Mouse (Mus musculus) MEL (cell line): ENCODE measurements around the gene Serinc2. TPM values are rescaled to one million over a fixed set of nuclear protein-coding genes. Genes with fewer than 3 reads are reported as not detected.

Source experiments
- DNase-seq: peaks from one replicate; pipeline ENCODE4 v3.0.0; 2011; ENCODE audit warnings: low read depth, low spot score
- H3K27ac ChIP-seq: 2 replicates; pipeline ENCODE4 v1.5.1; 2012; ENCODE audit warnings: low read depth, mild to moderate bottlenecking, control low read depth, low read length, moderate library complexity; ENCODE audit not compliant: control insufficient read depth
- H3K27me3 ChIP-seq, 2 experiments: fragments of 150-350 bp in 1 of 2; sonication (generic) in 1 of 2; 2 replicates each; pipeline ENCODE4 v1.6.1; 2012; ENCODE audit warnings: low read length in 2 of 2, mild to moderate bottlenecking in 2 of 2, improper control_type of control experiment in 1 of 2, moderate library complexity in 1 of 2; ENCODE audit not compliant: insufficient read depth in 2 of 2, control insufficient read depth in 1 of 2
- H3K36me3 ChIP-seq, 2 experiments: 2 replicates each; pipeline ENCODE4 v1.6.1; 2012 to 2014; ENCODE audit warnings: low read length in 2 of 2, improper control_type of control experiment in 1 of 2, inconsistent platforms in 1 of 2, mild to moderate bottlenecking in 1 of 2; ENCODE audit not compliant: insufficient read depth in 2 of 2, control insufficient read depth in 1 of 2
- H3K4me1 ChIP-seq, 2 experiments: fragments of 150-350 bp in 1 of 2; sonication (generic) in 1 of 2; 2 replicates each; pipeline ENCODE4 v1.6.1; 2012; ENCODE audit warnings: low read length in 2 of 2, improper control_type of control experiment in 1 of 2, mild to moderate bottlenecking in 1 of 2; ENCODE audit not compliant: insufficient read depth in 2 of 2, control insufficient read depth in 1 of 2
- H3K4me3 ChIP-seq, 2 experiments: fragments of 150-350 bp in 1 of 2; sonication (generic) in 1 of 2; 2 replicates each; pipeline ENCODE4 v1.5.1; 2012; ENCODE audit warnings: low read depth in 2 of 2, low read length in 2 of 2, mild to moderate bottlenecking in 2 of 2, moderate library complexity in 2 of 2, control low read depth in 1 of 2, improper control_type of control experiment in 1 of 2; ENCODE audit not compliant: control insufficient read depth in 1 of 2, insufficient read depth in 1 of 2
- H3K79me2 ChIP-seq: 2 replicates; pipeline ENCODE4 v1.6.1; 2012; ENCODE audit warnings: mild to moderate bottlenecking, low read length, moderate library complexity; ENCODE audit not compliant: control insufficient read depth, poor library complexity, insufficient read depth
- H3K9ac ChIP-seq: 2 replicates; pipeline ENCODE4 v1.6.1; 2012; ENCODE audit warnings: low read depth, mild to moderate bottlenecking, control low read depth, low read length, moderate library complexity; ENCODE audit not compliant: control insufficient read depth, poor library complexity, severe bottlenecking
- H3K9me3 ChIP-seq: fragments of 150-350 bp; sonication (generic); replicated peaks from 2 replicates; pipeline ENCODE4 v1.6.1; 2012; ENCODE audit warnings: mild to moderate bottlenecking, low read length, improper control_type of control experiment, moderate library complexity; ENCODE audit not compliant: insufficient read depth
- CTCF ChIP-seq, 3 experiments: IDR thresholded peaks in 2 of 3; conservative IDR thresholded peaks in 1 of 3; 2 replicates each; pipeline ENCODE4 v1.5.1; 2011 to 2012; ENCODE audit warnings: low read length in 3 of 3, low read depth in 2 of 3, mild to moderate bottlenecking in 2 of 3, improper control_type of control experiment in 1 of 3, inconsistent platforms in 1 of 3, mixed read lengths in 1 of 3, moderate library complexity in 1 of 3; ENCODE audit not compliant: control insufficient read depth in 1 of 3, insufficient read depth in 1 of 3, poor library complexity in 1 of 3, severe bottlenecking in 1 of 3
- E2F4 ChIP-seq: IDR thresholded peaks from 2 replicates; pipeline ENCODE4 v1.6.1; 2011; ENCODE audit warnings: low read depth, low read length, improper control_type of control experiment, borderline replicate concordance
- KAT2A ChIP-seq: conservative IDR thresholded peaks from 2 replicates; pipeline ENCODE4 v1.6.1; 2012; ENCODE audit warnings: low read depth, low read length, improper control_type of control experiment, inconsistent platforms
- MAX ChIP-seq: IDR thresholded peaks from 2 replicates; pipeline ENCODE4 v1.6.1; 2011; ENCODE audit warnings: low read length, improper control_type of control experiment
- POLR2A ChIP-seq, 2 experiments: IDR thresholded peaks; 2 replicates each; pipeline ENCODE4 v1.6.1; 2011 to 2012; ENCODE audit warnings: low read length in 2 of 2, mild to moderate bottlenecking in 2 of 2, control low read depth in 1 of 2, improper control_type of control experiment in 1 of 2, low read depth in 1 of 2, moderate library complexity in 1 of 2; ENCODE audit not compliant: control insufficient read depth in 1 of 2, insufficient read depth in 1 of 2, poor library complexity in 1 of 2
- POLR2AphosphoS2 ChIP-seq: IDR thresholded peaks from 2 replicates; pipeline ENCODE4 v1.6.1; 2011; ENCODE audit warnings: low read length, improper control_type of control experiment
- RAD21 ChIP-seq: IDR thresholded peaks from 2 replicates; pipeline ENCODE4 v1.6.1; 2011; ENCODE audit warnings: mild to moderate bottlenecking, low read depth, low read length, improper control_type of control experiment
- SIN3A ChIP-seq: IDR thresholded peaks from 2 replicates; pipeline ENCODE4 v1.6.1; 2012; ENCODE audit warnings: low read length, improper control_type of control experiment, inconsistent platforms
- TAL1 ChIP-seq: IDR thresholded peaks from 2 replicates; pipeline ENCODE4 v1.6.1; 2012; ENCODE audit warnings: mild to moderate bottlenecking, inconsistent platforms, low read length, moderate library complexity, mixed read lengths
- TBP ChIP-seq: IDR thresholded peaks from 2 replicates; pipeline ENCODE4 v1.8.0; 2011; ENCODE audit warnings: low read depth, low read length, improper control_type of control experiment
- UBTF ChIP-seq: IDR thresholded peaks from 2 replicates; pipeline ENCODE4 v1.6.1; 2012; ENCODE audit warnings: low read depth, mild to moderate bottlenecking, inconsistent platforms, low read length, improper control_type of control experiment, moderate library complexity, borderline replicate concordance; ENCODE audit not compliant: insufficient read depth
- USF2 ChIP-seq, 2 experiments: IDR thresholded peaks; 2 replicates each; pipeline ENCODE4 v1.6.1; 2011 to 2012; ENCODE audit warnings: improper control_type of control experiment in 2 of 2, low read length in 2 of 2, borderline replicate concordance in 1 of 2, inconsistent platforms in 1 of 2, low read depth in 1 of 2, mild to moderate bottlenecking in 1 of 2; ENCODE audit not compliant: insufficient read depth in 1 of 2
- ZMIZ1 ChIP-seq: IDR thresholded peaks from 2 replicates; pipeline ENCODE4 v1.6.1; 2012; ENCODE audit warnings: low read depth, mild to moderate bottlenecking, inconsistent platforms, low read length, improper control_type of control experiment, moderate library complexity
- ZNF384 ChIP-seq: IDR thresholded peaks from 2 replicates; pipeline ENCODE4 v1.6.1; 2012; ENCODE audit warnings: low read depth, mild to moderate bottlenecking, inconsistent platforms, low read length, improper control_type of control experiment
- polyA plus RNA-seq, 2 experiments: library from polyadenylated mRNA; stranded (reverse) in 1 of 2; unstranded in 1 of 2; fragments of >175 nt in 1 of 2; fragments of >200 nt in 1 of 2; gene quantifications; 2 replicates each; pipeline versions ENCODE4 v1.2.1 to v1.2.4; 2012; ENCODE audit warnings: low replicate concordance in 2 of 2, low read depth in 1 of 2; ENCODE audit not compliant: insufficient read length in 2 of 2, insufficient read depth in 1 of 2, missing spikeins in 1 of 2
- total RNA-seq: library from RNA; depleted of rRNA; stranded (reverse); fragments of 300-350 nt; gene quantifications from 2 replicates; pipeline ENCODE4 v1.2.3, GENCODE M21; 2012

Serinc2 gene
- total and polyA plus RNA-seq, 3 experiments: 0.21 TPM; not detected in 2

DNA sequence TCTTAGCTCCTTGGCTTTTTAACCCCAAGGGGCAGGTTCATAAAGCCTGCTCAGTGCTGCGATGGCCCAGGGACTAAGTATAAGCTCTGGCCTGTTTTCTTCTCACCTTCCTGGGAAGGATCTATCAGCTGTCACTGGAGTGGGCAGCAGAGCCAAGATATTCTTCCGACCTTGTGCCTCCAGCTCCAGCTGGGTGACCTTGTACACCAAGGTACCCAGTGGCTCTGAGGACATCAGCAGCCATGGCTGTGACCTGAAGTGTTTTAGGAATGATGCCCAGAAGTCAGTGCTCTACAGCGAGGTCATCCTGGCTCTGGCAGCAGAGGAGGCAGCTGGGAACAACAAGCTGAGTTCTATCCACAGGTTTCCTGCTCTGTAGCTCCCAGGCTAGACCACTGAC is 33.5 kb upstream of the Serinc2 start:
- Histone ChIP-seq H3K27me3 (no peaks in the 10 kb centered on the region), H3K9ac (no peak overlapping the region), H3K79me2 (no peaks in the 10 kb centered on the region), H3K4me1 (no peaks in the 10 kb centered on the region), H3K36me3 (no peaks in the 10 kb centered on the region; a peak in 1 of 4 replicates), H3K4me3 (no peak overlapping the region), H3K27ac (no peak overlapping the region), H3K9me3 (no peaks in the 10 kb centered on the region)
- no peak for DNase-seq
- TF ChIP-seq POLR2A (IDR thresholded peaks at IDR 0.05; ENCODE audit: control insufficient read depth in 1 of 2, insufficient read depth in 1 of 2, low read depth in 1 of 2, low read length in 2 of 2, poor library complexity in 1 of 2) (no peak), CTCF (IDR thresholded peaks at IDR 0.05 in 2 of 3, conservative IDR thresholded peaks at IDR 0.05 in 1 of 3; ENCODE audit: control insufficient read depth in 1 of 3, insufficient read depth in 1 of 3, low read depth in 2 of 3, low read length in 3 of 3, poor library complexity in 1 of 3, severe bottlenecking in 1 of 3) (no peak), UBTF (no peak), RAD21 (no peak), USF2 (IDR thresholded peaks at IDR 0.05; ENCODE audit: borderline replicate concordance in 1 of 2, insufficient read depth in 1 of 2, low read depth in 1 of 2, low read length in 2 of 2) (no peak)

DNA sequence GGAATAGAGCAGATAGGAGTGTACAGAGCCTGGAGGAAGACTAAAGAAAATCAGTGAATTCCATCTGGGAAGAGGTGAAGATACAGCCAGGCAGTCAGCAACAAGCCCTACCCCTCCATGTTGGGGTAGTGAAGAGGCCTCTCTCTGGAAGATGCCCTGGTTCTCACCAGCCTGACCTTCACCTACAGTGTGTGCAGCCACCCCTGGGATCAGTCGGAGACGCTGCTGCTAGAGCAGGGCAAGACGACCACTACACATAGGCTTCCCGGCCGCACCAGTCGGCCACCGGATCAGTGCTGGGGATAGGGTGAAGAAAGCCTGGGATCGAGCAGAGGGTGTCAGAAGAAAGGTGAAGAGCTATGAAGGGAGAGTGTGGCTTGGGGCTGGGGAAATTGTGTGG is 30.2 kb upstream of the Serinc2 start:
- TF ChIP-seq ZMIZ1 (no peak), TAL1 (no peak), USF2 (IDR thresholded peaks at IDR 0.05; ENCODE audit: borderline replicate concordance in 1 of 2, insufficient read depth in 1 of 2, low read depth in 1 of 2, low read length in 2 of 2) (no peak), SIN3A (no peak), POLR2A (IDR thresholded peaks at IDR 0.05; ENCODE audit: control insufficient read depth in 1 of 2, insufficient read depth in 1 of 2, low read depth in 1 of 2, low read length in 2 of 2, poor library complexity in 1 of 2) (no peak), POLR2AphosphoS2 (no peak), TBP (no peak), KAT2A (no peak), MAX (no peak), E2F4 (no peak)
- no peak overlapping the region for H3K9ac ChIP-seq
- no peaks in the 10 kb centered on the region for H3K79me2 ChIP-seq
- DNase-seq: no peak
- no peaks in the 10 kb centered on the region for H3K36me3 ChIP-seq
- H3K9me3 ChIP-seq: no peaks in the 10 kb centered on the region
- H3K4me3 ChIP-seq: no peak overlapping the region
- no peaks in the 10 kb centered on the region for H3K4me1 ChIP-seq
- no peak overlapping the region for H3K27ac ChIP-seq
- H3K27me3 ChIP-seq: no peaks in the 10 kb centered on the region

DNA sequence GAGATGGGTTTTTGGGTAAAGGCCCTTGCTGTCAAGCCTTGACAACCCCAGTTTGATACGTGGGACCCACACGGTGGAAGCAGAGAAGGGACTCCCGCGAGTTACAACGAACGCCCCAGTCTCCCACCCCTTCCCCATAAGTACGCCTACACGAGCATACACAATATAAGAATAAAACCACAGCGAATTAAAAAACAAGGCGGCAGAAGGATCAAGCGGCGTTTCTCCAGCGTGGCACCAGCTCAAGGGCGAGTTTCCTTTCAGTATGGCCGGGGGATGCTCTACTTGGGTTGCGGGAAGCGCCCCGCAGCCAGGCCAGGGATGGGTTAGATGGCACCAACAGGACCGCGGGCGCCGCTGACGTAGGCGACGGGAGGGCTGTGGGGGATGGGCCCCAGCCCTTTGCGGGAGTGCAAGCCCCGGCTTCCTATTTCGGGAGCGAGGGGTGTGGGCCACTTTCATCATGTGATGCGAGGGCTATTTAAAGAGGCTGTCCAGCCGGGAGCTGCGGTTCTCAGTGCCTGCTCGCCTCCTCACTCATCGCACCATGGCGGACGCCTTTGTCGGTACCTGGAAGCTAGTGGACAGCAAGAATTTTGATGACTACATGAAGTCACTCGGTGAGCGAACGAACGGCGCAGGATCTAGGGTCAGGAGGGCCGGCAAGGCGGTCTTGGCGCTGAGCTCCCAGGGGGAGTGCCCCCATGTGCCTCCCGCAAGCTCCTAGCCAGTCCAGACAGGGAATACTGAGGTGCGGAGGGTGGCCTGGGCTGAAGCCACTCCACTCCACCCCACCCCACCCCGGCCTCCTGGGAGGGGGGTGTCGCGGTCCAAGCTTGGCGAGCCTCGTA is 29.5 kb upstream of the Serinc2 start, which contains the start of the genes Fabp3 and Gm10570:
TSS of gene Fabp3 (plus strand) at position 365 of the 851 bp plus-strand sequence.
TSS of gene Gm10570 (minus strand) at position 444 of the 851 bp plus-strand sequence.
- TF ChIP-seq ZNF384 (no peak), RAD21 (no peak), UBTF (no peak), POLR2A (IDR thresholded peaks at IDR 0.05; ENCODE audit: control insufficient read depth in 1 of 2, insufficient read depth in 1 of 2, low read depth in 1 of 2, low read length in 2 of 2, poor library complexity in 1 of 2) (peak in 1 of 2 experiments; percentile 20; a peak in 1 of 4 replicates)
- no peak within 1 kb of the TSS for H3K9ac ChIP-seq
- no peaks in the 10 kb centered on the region for H3K27me3 ChIP-seq
- no peaks in the 10 kb centered on the region for H3K79me2 ChIP-seq
- no peaks in the 10 kb centered on the region for H3K36me3 ChIP-seq
- no peak within 1 kb of the TSS for H3K4me3 ChIP-seq
- H3K9me3 ChIP-seq: no peaks in the 10 kb centered on the region
- no peak within 1 kb of the TSS for H3K27ac ChIP-seq
- H3K4me1 ChIP-seq: no peaks in the 10 kb centered on the region
- DNase-seq: no peak
